Mouse (Mus musculus) layer of hippocampus, adult 8-10 months (tissue): ENCODE measurements around the gene Dnajb3. TPM values are rescaled to one million over a fixed set of nuclear protein-coding genes. Genes with fewer than 3 reads are reported as not detected.
A peak's percentile ranks its signal among the peaks of the same experiment; 100 is the strongest.
"Not testable (repeated sequence)": the region's sequence is repeated elsewhere in the genome, so short reads cannot be mapped to it uniquely, and the experiment has no call there.

ENCODE experiments used
- DNase-seq, 2 experiments: peaks; one replicate each; pipeline ENCODE4 v3.0.0; 2022; ENCODE audit warnings: low spot score in 2 of 2
- total RNA-seq, 4 experiments: library from RNA; stranded (reverse); gene quantifications; 2 replicates each; pipeline ENCODE4 v1.2.4; 2022

The Dnajb3 gene
- total RNA-seq, 4 experiments from 2014 or later, result 1.7 to 3.7 (median 2.6) TPM

GRCm38 (mm10) chr1:88215466-88216380 lies 10.1 kb upstream of the Dnajb3 start:
- DNase-seq, result no peak

GRCm38 (mm10) chr1:88214462-88214952 lies 8.9 kb upstream of the Dnajb3 start:
- DNase-seq, result peak in 1 of 2 experiments; percentile 5

- no peak for DNase-seq
Observed at GRCm38 (mm10) chr1:88213766-88214461, 8.3 kb upstream of the Dnajb3 start.

GRCm38 (mm10) chr1:88213061-88213460 lies 7.5 kb upstream of the Dnajb3 start:
- no peak for DNase-seq

GRCm38 (mm10) chr1:88212341-88213045 lies 6.9 kb upstream of the Dnajb3 start:
- no peak for DNase-seq

GRCm38 (mm10) chr1:88211812-88212211 lies 6.2 kb upstream of the Dnajb3 start, which contains the start of gene Ugt1a1:
Ugt1a1 (plus strand) TSS chr1:88211959.
- DNase-seq, result no peak

- no peak for DNase-seq
Observed at GRCm38 (mm10) chr1:88206843-88207479, 1.4 kb upstream of the Dnajb3 start.

GRCm38 (mm10) chr1:88200456-88200855 lies 5.1 kb downstream of the Dnajb3 start, which contains the start of gene Ugt1a2:
Ugt1a2 (plus strand) TSS chr1:88200601.
- no peak for DNase-seq

GRCm38 (mm10) chr1:88199996-88200395 lies 5.6 kb downstream of the Dnajb3 start:
- DNase-seq, result no peak

- no peak for DNase-seq
Observed at GRCm38 (mm10) chr1:88197443-88197842, 8.1 kb downstream of the Dnajb3 start.

GRCm38 (mm10) chr1:88195687-88196086 lies 9.9 kb downstream of the Dnajb3 start:
- no peak for DNase-seq

- DNase-seq, result no peak
Observed at GRCm38 (mm10) chr1:88192136-88192535, 13.4 kb downstream of the Dnajb3 start.

GRCm38 (mm10) chr1:88186325-88186935 lies 19.2 kb downstream of the Dnajb3 start:
- DNase-seq, result no peak

GRCm38 (mm10) chr1:88179657-88180056 lies 25.9 kb downstream of the Dnajb3 start:
- no peak for DNase-seq

GRCm38 (mm10) chr1:88172190-88172589 lies 33.4 kb downstream of the Dnajb3 start:
- not testable (repeated sequence) for DNase-seq

GRCm38 (mm10) chr1:88165711-88166110 lies 39.9 kb downstream of the Dnajb3 start, which contains the start of gene Ugt1a5:
Ugt1a5 (plus strand) TSS chr1:88166012.
- DNase-seq, result no peak

- DNase-seq, result no peak
Observed at GRCm38 (mm10) chr1:88158430-88158829, 47.2 kb downstream of the Dnajb3 start.
